Mouse (Mus musculus) stomach, embryonic 15.5 days (tissue): Measurements from ENCODE around the gene Lmf2. TPM values are rescaled to one million over a fixed set of nuclear protein-coding genes. Genes with fewer than 3 reads are reported as not detected.

ENCODE experiments used
- ATAC-seq: fragments of 200-750 bp; cut with Nextera tagmentation; 2 replicates; pipeline ENCODE4 v1.8.0; 2017; ENCODE audit warnings: low read depth, moderate number of reproducible peaks, moderate TSS enrichment; ENCODE audit not compliant: insufficient read depth, low FRiP score
- H3K27ac ChIP-seq: fragments of 300-500 bp; sonication (generic); 2 replicates; pipeline ENCODE4 v1.5.1; 2015; ENCODE audit warnings: mild to moderate bottlenecking, inconsistent platforms
- H3K27me3 ChIP-seq: fragments of 300-500 bp; sonication (generic); replicated peaks from 2 replicates; pipeline ENCODE4 v1.6.1; 2015; ENCODE audit warnings: inconsistent platforms
- H3K36me3 ChIP-seq: fragments of 300-500 bp; sonication (generic); 2 replicates; pipeline ENCODE4 v1.6.1; 2015; ENCODE audit warnings: inconsistent platforms
- H3K4me1 ChIP-seq: fragments of 300-500 bp; sonication (generic); 2 replicates; pipeline ENCODE4 v1.6.1; 2015; ENCODE audit warnings: inconsistent platforms
- H3K4me2 ChIP-seq: fragments of 300-500 bp; sonication (generic); 2 replicates; pipeline ENCODE4 v1.6.1; 2015; ENCODE audit warnings: mild to moderate bottlenecking, inconsistent platforms
- H3K4me3 ChIP-seq: fragments of 300-500 bp; sonication (generic); replicated peaks from 2 replicates; pipeline ENCODE4 v1.5.1; 2015; ENCODE audit warnings: inconsistent platforms
- H3K9ac ChIP-seq: fragments of 300-500 bp; sonication (generic); 2 replicates; pipeline ENCODE4 v1.6.1; 2015; ENCODE audit warnings: inconsistent platforms
- H3K9me3 ChIP-seq: fragments of 300-500 bp; sonication (generic); 2 replicates; pipeline ENCODE4 v1.6.1; 2016; ENCODE audit warnings: inconsistent platforms
- WGBS: fragments of 180-500 bp; shearing (Covaris S2); methylation state at CpG from one replicate; pipeline ENCODE4 v1.1.7; 2015; 5-methylcytosine and 5-hydroxymethylcytosine counted together
- polyA plus RNA-seq: library from polyadenylated mRNA; unstranded; fragments of >200 nt; fragmentation: Nextera tagmentation; extraction: Ambion mirVana; gene quantifications from 2 replicates; pipeline ENCODE4 v1.2.1, GENCODE M21; 2015

Gene Lmf2
- 57.3 and 62.3 TPM in 2 replicates for polyA plus RNA-seq

GRCm38 (mm10) chr15:89355241-89356187 is at the start of gene Lmf2, which contains the start of gene Ncaph2:
Gene Lmf2 (minus strand): TSS chr15:89355659.
Gene Ncaph2 (plus strand): TSS chr15:89355719.
- no peaks in the 10 kb centered on the region for H3K9me3 ChIP-seq
- H3K9ac ChIP-seq = peak within 1 kb of the TSS; percentile 84
- peaks cover 24% of the 10 kb centered on the region for H3K4me1 ChIP-seq
- H3K27me3 ChIP-seq = no peaks in the 10 kb centered on the region
- ATAC-seq = peak; percentile 88
- H3K4me3 ChIP-seq = peak within 1 kb of the TSS; percentile 77
- H3K27ac ChIP-seq = peak within 1 kb of the TSS; percentile 93
- WGBS = under 1% methylated on average over 63 of the region's 64 CpGs
- H3K4me2 ChIP-seq = peak within 1 kb of the TSS; percentile 76
- peaks cover 33% of the 10 kb centered on the region for H3K36me3 ChIP-seq

- Histone ChIP-seq H3K27ac (no peak overlapping the region), H3K9ac (no peak overlapping the region), H3K27me3 (no peaks in the 10 kb centered on the region), H3K36me3 (no peaks in the 10 kb centered on the region), H3K4me1 (no peaks in the 10 kb centered on the region), H3K9me3 (no peaks in the 10 kb centered on the region), H3K4me3 (no peak overlapping the region), H3K4me2 (no peak overlapping the region)
- no peak for ATAC-seq
- 77% methylated on average over 10 of the region's 10 CpGs for WGBS
These were observed 49.6 kb upstream of the Lmf2 start for GRCm38 (mm10) chr15:89404831-89405623.

- H3K27me3 ChIP-seq = no peaks in the 10 kb centered on the region
- no peak overlapping the region for H3K4me3 ChIP-seq
- ATAC-seq = no peak
- no peaks in the 10 kb centered on the region for H3K36me3 ChIP-seq
- no peaks in the 10 kb centered on the region for H3K4me1 ChIP-seq
- no peaks in the 10 kb centered on the region for H3K9me3 ChIP-seq
- no peak overlapping the region for H3K27ac ChIP-seq
- no peak overlapping the region for H3K9ac ChIP-seq
- H3K4me2 ChIP-seq = no peak overlapping the region
- WGBS = 88% methylated on average over 1 of the region's 1 CpGs
These were observed 47.0 kb upstream of the Lmf2 start for GRCm38 (mm10) chr15:89402471-89402870.

GRCm38 (mm10) chr15:89399716-89400115 is 44.3 kb upstream of the Lmf2 start:
- H3K27me3 ChIP-seq = no peaks in the 10 kb centered on the region
- H3K9me3 ChIP-seq = no peaks in the 10 kb centered on the region
- no peaks in the 10 kb centered on the region for H3K4me1 ChIP-seq
- H3K27ac ChIP-seq = no peak overlapping the region
- no peak overlapping the region for H3K4me2 ChIP-seq
- no peak overlapping the region for H3K9ac ChIP-seq
- H3K36me3 ChIP-seq = no peaks in the 10 kb centered on the region
- H3K4me3 ChIP-seq = no peak overlapping the region
- no peak for ATAC-seq
- WGBS = 43% methylated on average over 1 of the region's 1 CpGs

- Histone ChIP-seq H3K9ac (no peak overlapping the region), H3K4me2 (no peak overlapping the region), H3K9me3 (no peaks in the 10 kb centered on the region), H3K27me3 (no peaks in the 10 kb centered on the region), H3K27ac (no peak overlapping the region), H3K4me1 (no peaks in the 10 kb centered on the region), H3K36me3 (no peaks in the 10 kb centered on the region), H3K4me3 (no peak overlapping the region)
- ATAC-seq = no peak
- WGBS = 82% methylated on average over 2 of the region's 2 CpGs
These were observed 42.7 kb upstream of the Lmf2 start for GRCm38 (mm10) chr15:89398146-89398545.

GRCm38 (mm10) chr15:89396883-89397282 is 41.4 kb upstream of the Lmf2 start:
- Histone ChIP-seq H3K9ac (no peak overlapping the region), H3K27ac (no peak overlapping the region), H3K4me3 (no peak overlapping the region), H3K36me3 (no peaks in the 10 kb centered on the region), H3K4me2 (no peak overlapping the region), H3K27me3 (no peaks in the 10 kb centered on the region), H3K9me3 (no peaks in the 10 kb centered on the region), H3K4me1 (no peaks in the 10 kb centered on the region)
- 80% methylated on average over 4 of the region's 4 CpGs for WGBS
- ATAC-seq = no peak

GRCm38 (mm10) chr15:89390081-89390480 is 34.6 kb upstream of the Lmf2 start:
- H3K4me2 ChIP-seq = no peak overlapping the region
- H3K9me3 ChIP-seq = no peaks in the 10 kb centered on the region
- 89% methylated on average over 10 of the region's 10 CpGs for WGBS
- H3K4me1 ChIP-seq = no peaks in the 10 kb centered on the region
- H3K4me3 ChIP-seq = no peak overlapping the region
- H3K27me3 ChIP-seq = no peaks in the 10 kb centered on the region
- H3K27ac ChIP-seq = no peak overlapping the region
- no peak for ATAC-seq
- H3K36me3 ChIP-seq = no peaks in the 10 kb centered on the region
- no peak overlapping the region for H3K9ac ChIP-seq

- WGBS = 44% methylated on average over 12 of the region's 12 CpGs
- ATAC-seq = no peak
- H3K4me2 ChIP-seq = no peak overlapping the region
- H3K27me3 ChIP-seq = no peaks in the 10 kb centered on the region
- no peak overlapping the region for H3K9ac ChIP-seq
- no peak overlapping the region for H3K27ac ChIP-seq
- no peaks in the 10 kb centered on the region for H3K36me3 ChIP-seq
- no peak overlapping the region for H3K4me3 ChIP-seq
- H3K9me3 ChIP-seq = no peaks in the 10 kb centered on the region
- H3K4me1 ChIP-seq = no peaks in the 10 kb centered on the region
These were observed 31.7 kb upstream of the Lmf2 start for GRCm38 (mm10) chr15:89387127-89387526.

GRCm38 (mm10) chr15:89384617-89385016 is 29.2 kb upstream of the Lmf2 start, which contains the start of gene Klhdc7b:
Gene Klhdc7b (plus strand): TSS chr15:89384917.
- no peaks in the 10 kb centered on the region for H3K4me1 ChIP-seq
- no peaks in the 10 kb centered on the region for H3K36me3 ChIP-seq
- no peak for ATAC-seq
- H3K4me2 ChIP-seq = no peak within 1 kb of the TSS
- H3K9me3 ChIP-seq = no peaks in the 10 kb centered on the region
- no peak within 1 kb of the TSS for H3K27ac ChIP-seq
- no peak within 1 kb of the TSS for H3K4me3 ChIP-seq
- no peak within 1 kb of the TSS for H3K9ac ChIP-seq
- peaks cover 5% of the 10 kb centered on the region for H3K27me3 ChIP-seq
- WGBS = 86% methylated on average over 7 of the region's 7 CpGs

GRCm38 (mm10) chr15:89379429-89379828 is 24.0 kb upstream of the Lmf2 start:
- peaks cover 42% of the 10 kb centered on the region for H3K27me3 ChIP-seq
- H3K36me3 ChIP-seq = no peaks in the 10 kb centered on the region
- H3K4me3 ChIP-seq = peak overlapping the region; percentile 36; the same call in 1 of the 2 replicates
- peak overlapping the region; percentile 69 for H3K4me2 ChIP-seq
- WGBS = 13% methylated on average over 10 of the region's 10 CpGs
- H3K4me1 ChIP-seq = peaks cover 12% of the 10 kb centered on the region
- H3K9me3 ChIP-seq = no peaks in the 10 kb centered on the region
- ATAC-seq = no peak
- H3K27ac ChIP-seq = no peak overlapping the region
- 0 out of 2 replicates have a peak overlapping the region, but pooled peaks have one; percentile 44 for H3K9ac ChIP-seq

- H3K36me3 ChIP-seq = no peaks in the 10 kb centered on the region
- H3K4me1 ChIP-seq = peaks cover 15% of the 10 kb centered on the region
- peak within 1 kb of the TSS; percentile 69 for H3K4me2 ChIP-seq
- H3K9me3 ChIP-seq = no peaks in the 10 kb centered on the region
- H3K4me3 ChIP-seq = peak within 1 kb of the TSS; percentile 36
- no peak for ATAC-seq
- peak within 1 kb of the TSS; percentile 44 for H3K9ac ChIP-seq
- WGBS = under 1% methylated on average over 33 of the region's 33 CpGs
- H3K27ac ChIP-seq = no peak within 1 kb of the TSS
- H3K27me3 ChIP-seq = peaks cover 42% of the 10 kb centered on the region
These were observed 23.5 kb upstream of the Lmf2 start, which contains the start of gene Odf3b for GRCm38 (mm10) chr15:89378831-89379401. Gene Odf3b (minus strand): TSS chr15:89379282.
